Mouse (Mus musculus): Measurements from ENCODE around the gene Rab8b. TPM values are rescaled to one million over a fixed set of nuclear protein-coding genes. Genes with fewer than 3 reads are reported as not detected.
"Not testable (repeated sequence)": the region's sequence is repeated elsewhere in the genome, so short reads cannot be mapped to it uniquely, and the experiment has no call there.

The Rab8b gene
- polyA plus RNA-seq, 1 experiment from 2014 or later, result 51.7 TPM

- ATAC-seq (replicated peaks; ENCODE audit: low FRiP score), result no peak
- DNase-seq (ENCODE audit: low spot score), result no peak
- H3K9ac ChIP-seq (ENCODE audit: low read length), result no peak overlapping the region
- no peak overlapping the region for H3K4me2 ChIP-seq (ENCODE audit: low read depth, low read length, severe bottlenecking)
- no peaks in the 10 kb centered on the region for H3K36me3 ChIP-seq (ENCODE audit: control insufficient read depth, insufficient read depth, low read length)
- no peaks in the 10 kb centered on the region for H3K9me3 ChIP-seq (ENCODE audit: control insufficient read depth, low read length)
- no peaks in the 10 kb centered on the region for H3K27me3 ChIP-seq (ENCODE audit: control insufficient read depth, insufficient read depth, low read length)
- no peak overlapping the region for H3K27ac ChIP-seq (ENCODE audit: low read depth, low read length)
- 86% methylated on average over 2 of the region's 2 CpGs for WGBS
- H3K4me3 ChIP-seq (ENCODE audit: low read depth, low read length), result no peak overlapping the region
- no peaks in the 10 kb centered on the region for H3K4me1 ChIP-seq (replicated peaks; ENCODE audit: control insufficient read depth, insufficient read depth, low read length)
These were observed 20.4 kb downstream of the Rab8b start for GRCm38 (mm10) chr9:66899072-66899471.

GRCm38 (mm10) chr9:66897851-66898250, 21.6 kb downstream of the Rab8b start:
- H3K9me3 ChIP-seq (ENCODE audit: control insufficient read depth, low read length), result no peaks in the 10 kb centered on the region
- no peaks in the 10 kb centered on the region for H3K4me1 ChIP-seq (replicated peaks; ENCODE audit: control insufficient read depth, insufficient read depth, low read length)
- WGBS, result 71% methylated on average over 5 of the region's 6 CpGs
- H3K4me3 ChIP-seq (ENCODE audit: low read depth, low read length), result no peak overlapping the region
- DNase-seq (ENCODE audit: low spot score) (no peak), ATAC-seq (replicated peaks; ENCODE audit: low FRiP score) (no peak)
- no peak overlapping the region for H3K4me2 ChIP-seq (ENCODE audit: low read depth, low read length, severe bottlenecking)
- no peaks in the 10 kb centered on the region for H3K27me3 ChIP-seq (ENCODE audit: control insufficient read depth, insufficient read depth, low read length)
- H3K27ac ChIP-seq (ENCODE audit: low read depth, low read length), result no peak overlapping the region
- H3K9ac ChIP-seq (ENCODE audit: low read length), result no peak overlapping the region
- no peaks in the 10 kb centered on the region for H3K36me3 ChIP-seq (ENCODE audit: control insufficient read depth, insufficient read depth, low read length)

GRCm38 (mm10) chr9:66896951-66897350, 22.5 kb downstream of the Rab8b start:
- no peak overlapping the region for H3K4me2 ChIP-seq (ENCODE audit: low read depth, low read length, severe bottlenecking)
- H3K4me3 ChIP-seq (ENCODE audit: low read depth, low read length), result no peak overlapping the region
- no peak overlapping the region for H3K9ac ChIP-seq (ENCODE audit: low read length)
- WGBS, result 61% methylated on average over 6 of the region's 6 CpGs
- DNase-seq (ENCODE audit: low spot score) (no peak), ATAC-seq (replicated peaks; ENCODE audit: low FRiP score) (no peak)
- H3K9me3 ChIP-seq (ENCODE audit: control insufficient read depth, low read length), result no peaks in the 10 kb centered on the region
- H3K4me1 ChIP-seq (replicated peaks; ENCODE audit: control insufficient read depth, insufficient read depth, low read length), result no peaks in the 10 kb centered on the region
- H3K27me3 ChIP-seq (ENCODE audit: control insufficient read depth, insufficient read depth, low read length), result no peaks in the 10 kb centered on the region
- H3K27ac ChIP-seq (ENCODE audit: low read depth, low read length), result no peak overlapping the region
- H3K36me3 ChIP-seq (ENCODE audit: control insufficient read depth, insufficient read depth, low read length), result no peaks in the 10 kb centered on the region

- Histone ChIP-seq H3K36me3 (ENCODE audit: control insufficient read depth, insufficient read depth, low read length) (no peaks in the 10 kb centered on the region), H3K4me3 (ENCODE audit: low read depth, low read length) (no peak overlapping the region), H3K27me3 (ENCODE audit: control insufficient read depth, insufficient read depth, low read length) (no peaks in the 10 kb centered on the region), H3K9ac (ENCODE audit: low read length) (no peak overlapping the region), H3K4me2 (ENCODE audit: low read depth, low read length, severe bottlenecking) (no peak overlapping the region), H3K27ac (ENCODE audit: low read depth, low read length) (no peak overlapping the region), H3K9me3 (ENCODE audit: control insufficient read depth, low read length) (no peaks in the 10 kb centered on the region), H3K4me1 (replicated peaks; ENCODE audit: control insufficient read depth, insufficient read depth, low read length) (no peaks in the 10 kb centered on the region)
- ATAC-seq (replicated peaks; ENCODE audit: low FRiP score) (no peak), DNase-seq (ENCODE audit: low spot score) (no peak)
- 73% methylated on average over 5 of the region's 5 CpGs for WGBS
These were observed 23.5 kb downstream of the Rab8b start for GRCm38 (mm10) chr9:66895995-66896394.

GRCm38 (mm10) chr9:66895035-66895779, 24.3 kb downstream of the Rab8b start:
- Histone ChIP-seq H3K4me2 (ENCODE audit: low read depth, low read length, severe bottlenecking) (no peak overlapping the region), H3K27ac (ENCODE audit: low read depth, low read length) (no peak overlapping the region), H3K9ac (ENCODE audit: low read length) (no peak overlapping the region), H3K4me3 (ENCODE audit: low read depth, low read length) (no peak overlapping the region), H3K4me1 (replicated peaks; ENCODE audit: control insufficient read depth, insufficient read depth, low read length) (no peaks in the 10 kb centered on the region), H3K27me3 (ENCODE audit: control insufficient read depth, insufficient read depth, low read length) (no peaks in the 10 kb centered on the region), H3K9me3 (ENCODE audit: control insufficient read depth, low read length) (no peaks in the 10 kb centered on the region), H3K36me3 (ENCODE audit: control insufficient read depth, insufficient read depth, low read length) (no peaks in the 10 kb centered on the region)
- WGBS, result 88% methylated on average over 10 of the region's 10 CpGs
- DNase-seq (ENCODE audit: low spot score) (no peak), ATAC-seq (replicated peaks; ENCODE audit: low FRiP score) (no peak)

GRCm38 (mm10) chr9:66894421-66894820, 25.1 kb downstream of the Rab8b start:
- ATAC-seq (replicated peaks; ENCODE audit: low FRiP score), result no peak
- Histone ChIP-seq H3K4me3 (ENCODE audit: low read depth, low read length) (no peak overlapping the region), H3K27ac (ENCODE audit: low read depth, low read length) (no peak overlapping the region), H3K4me1 (replicated peaks; ENCODE audit: control insufficient read depth, insufficient read depth, low read length) (no peaks in the 10 kb centered on the region), H3K27me3 (ENCODE audit: control insufficient read depth, insufficient read depth, low read length) (no peaks in the 10 kb centered on the region), H3K9ac (ENCODE audit: low read length) (no peak overlapping the region), H3K4me2 (ENCODE audit: low read depth, low read length, severe bottlenecking) (no peak overlapping the region), H3K9me3 (ENCODE audit: control insufficient read depth, low read length) (no peaks in the 10 kb centered on the region), H3K36me3 (ENCODE audit: control insufficient read depth, insufficient read depth, low read length) (no peaks in the 10 kb centered on the region)
- no peak for DNase-seq (ENCODE audit: low spot score)
- 87% methylated on average over 1 of the region's 1 CpGs for WGBS

DNA sequence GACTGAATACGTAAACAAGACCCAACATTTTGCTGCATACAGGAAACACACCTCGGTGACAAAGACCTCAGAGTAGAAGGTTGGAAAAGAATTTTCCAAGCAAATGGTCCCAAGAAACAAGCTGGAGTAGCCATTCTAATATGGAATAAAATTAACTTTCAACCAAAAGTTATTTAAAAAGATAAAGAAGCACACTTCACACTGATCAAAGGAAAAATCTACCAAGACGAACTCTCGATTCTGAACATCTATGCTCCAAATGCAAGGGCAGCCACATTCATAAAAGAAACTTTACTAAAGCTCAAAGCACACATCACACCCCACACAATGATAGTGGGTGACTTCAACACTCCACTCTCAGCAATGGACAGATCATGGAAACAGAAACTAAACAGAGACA, 27.0 kb downstream of the Rab8b start:
- H3K4me3 ChIP-seq (ENCODE audit: low read depth, low read length); H3K27ac ChIP-seq (ENCODE audit: low read depth, low read length); DNase-seq (ENCODE audit: low spot score); H3K9ac ChIP-seq (ENCODE audit: low read length); H3K9me3 ChIP-seq (ENCODE audit: control insufficient read depth, low read length); H3K27me3 ChIP-seq (ENCODE audit: control insufficient read depth, insufficient read depth, low read length); H3K4me1 ChIP-seq (replicated peaks; ENCODE audit: control insufficient read depth, insufficient read depth, low read length); H3K36me3 ChIP-seq (ENCODE audit: control insufficient read depth, insufficient read depth, low read length); H3K4me2 ChIP-seq (ENCODE audit: low read depth, low read length, severe bottlenecking); ATAC-seq (replicated peaks; ENCODE audit: low FRiP score): not testable (repeated sequence)
- 98% methylated on average over 4 of the region's 4 CpGs for WGBS

DNA sequence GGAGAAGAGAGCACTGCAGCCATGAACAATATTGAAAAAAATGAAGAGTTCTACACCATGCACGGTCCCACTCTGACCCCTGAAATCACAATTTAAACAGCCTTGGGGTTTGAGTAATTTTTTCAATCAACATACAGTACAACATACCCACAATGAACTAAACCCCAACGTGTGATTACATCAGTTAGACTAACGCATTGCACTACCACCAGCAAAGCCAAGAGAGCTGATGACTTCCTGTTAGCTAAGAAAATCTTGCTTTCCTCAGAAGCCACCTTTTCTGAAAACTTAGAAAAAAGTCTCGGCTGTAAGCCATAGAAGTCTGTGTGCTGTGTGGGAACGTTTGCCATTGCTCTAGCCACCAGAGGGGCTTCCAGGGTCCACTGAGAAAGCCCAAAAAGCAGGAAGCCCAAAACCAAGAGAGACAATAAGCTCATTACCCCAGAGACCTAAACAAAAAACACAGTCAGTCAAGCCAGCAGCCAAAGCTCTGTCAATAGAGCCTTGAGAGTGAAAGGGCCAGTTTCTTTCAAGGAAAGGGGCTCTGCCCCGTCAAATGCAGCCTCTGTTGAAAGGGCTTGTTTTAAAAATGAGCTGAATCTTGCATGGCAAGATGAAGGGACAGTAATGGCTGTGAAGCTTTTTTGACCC, 31.4 kb downstream of the Rab8b start:
- no peak overlapping the region for H3K4me3 ChIP-seq (ENCODE audit: low read depth, low read length)
- no peaks in the 10 kb centered on the region for H3K9me3 ChIP-seq (ENCODE audit: control insufficient read depth, low read length)
- H3K4me2 ChIP-seq (ENCODE audit: low read depth, low read length, severe bottlenecking), result peak overlapping the region; percentile 24; the same call in 1 of the 2 replicates
- no peak overlapping the region for H3K9ac ChIP-seq (ENCODE audit: low read length)
- peaks cover 15% of the 10 kb centered on the region for H3K4me1 ChIP-seq (replicated peaks; ENCODE audit: control insufficient read depth, insufficient read depth, low read length)
- 36% methylated on average over 6 of the region's 6 CpGs for WGBS
- ATAC-seq (replicated peaks; ENCODE audit: low FRiP score), result no peak
- H3K27ac ChIP-seq (ENCODE audit: low read depth, low read length), result peak overlapping the region; percentile 50; the same call in 1 of the 2 replicates
- no peaks in the 10 kb centered on the region for H3K36me3 ChIP-seq (ENCODE audit: control insufficient read depth, insufficient read depth, low read length)
- DNase-seq (ENCODE audit: low spot score), result no peak
- no peaks in the 10 kb centered on the region for H3K27me3 ChIP-seq (ENCODE audit: control insufficient read depth, insufficient read depth, low read length)

All from forebrain, embryonic 11.5 days (tissue).